Mouse (Mus musculus): Measurements from ENCODE around the gene Ppy. TPM values are rescaled to one million over a fixed set of nuclear protein-coding genes. Genes with fewer than 3 reads are reported as not detected.

The Ppy gene
- polyA plus RNA-seq, 1 experiment from 2014 or later: not detected

DNA sequence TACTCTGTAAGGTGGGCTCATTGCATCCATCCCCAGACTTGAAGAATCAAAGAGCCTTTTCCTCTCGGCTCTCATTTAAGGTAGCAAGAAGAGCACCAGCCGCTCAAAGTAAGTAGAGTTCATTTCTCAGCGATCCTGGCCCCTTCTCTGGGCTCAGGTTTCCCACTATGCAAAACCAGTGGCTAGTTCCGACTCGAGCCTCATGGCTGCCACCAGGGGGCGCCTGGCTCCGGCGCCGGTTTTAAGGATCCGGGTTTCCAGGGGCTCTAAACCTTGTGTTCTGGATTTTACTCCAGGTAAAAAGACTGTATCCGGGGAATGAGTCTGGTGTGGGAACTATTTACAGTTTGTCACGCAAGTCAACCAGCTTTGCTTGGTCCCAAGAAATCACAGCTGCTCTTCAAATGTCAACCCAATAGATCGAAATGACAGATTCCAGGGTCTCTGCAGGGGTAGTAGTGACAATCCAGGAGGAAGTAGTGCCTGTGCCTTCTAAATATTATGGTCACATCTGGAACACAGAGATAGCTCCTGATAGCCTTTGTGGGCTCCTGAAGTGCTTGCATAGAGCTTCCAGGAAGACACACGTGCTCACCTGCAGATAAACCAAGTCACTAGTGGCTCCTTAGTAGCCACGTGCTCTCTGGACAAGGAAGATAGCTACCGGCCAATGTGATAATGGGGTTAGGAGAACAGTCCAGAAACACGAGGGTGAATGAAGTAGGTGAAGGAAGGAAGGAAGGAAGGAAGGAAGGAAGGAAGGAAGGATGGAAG is 1.6 kb upstream of the Ppy start:
- Histone ChIP-seq H3K4me2 (peak overlapping the region; percentile 4; the same call in 1 of the 2 replicates), H3K9me3 (ENCODE audit: control insufficient read depth, low read length) (no peaks in the 10 kb centered on the region), H3K27ac (ENCODE audit: low read depth, low read length) (no peak overlapping the region), H3K9ac (ENCODE audit: low read depth, low read length) (no peak overlapping the region), H3K4me1 (replicated peaks; ENCODE audit: control insufficient read depth, insufficient read depth, low read length) (peaks cover 18% of the 10 kb centered on the region), H3K36me3 (ENCODE audit: control insufficient read depth, insufficient read depth, low read length) (no peaks in the 10 kb centered on the region), H3K27me3 (replicated peaks; ENCODE audit: control insufficient read depth, insufficient read depth, low read length) (peaks cover 72% of the 10 kb centered on the region), H3K4me3 (ENCODE audit: low read depth, low read length) (no peak overlapping the region)
- ATAC-seq (replicated peaks; ENCODE audit: low FRiP score): peak; percentile 51; the same call in 1 of the 2 replicates
- peak; percentile 68 for DNase-seq (ENCODE audit: low spot score)
- WGBS: 10% methylated on average over 17 of the region's 17 CpGs

DNA sequence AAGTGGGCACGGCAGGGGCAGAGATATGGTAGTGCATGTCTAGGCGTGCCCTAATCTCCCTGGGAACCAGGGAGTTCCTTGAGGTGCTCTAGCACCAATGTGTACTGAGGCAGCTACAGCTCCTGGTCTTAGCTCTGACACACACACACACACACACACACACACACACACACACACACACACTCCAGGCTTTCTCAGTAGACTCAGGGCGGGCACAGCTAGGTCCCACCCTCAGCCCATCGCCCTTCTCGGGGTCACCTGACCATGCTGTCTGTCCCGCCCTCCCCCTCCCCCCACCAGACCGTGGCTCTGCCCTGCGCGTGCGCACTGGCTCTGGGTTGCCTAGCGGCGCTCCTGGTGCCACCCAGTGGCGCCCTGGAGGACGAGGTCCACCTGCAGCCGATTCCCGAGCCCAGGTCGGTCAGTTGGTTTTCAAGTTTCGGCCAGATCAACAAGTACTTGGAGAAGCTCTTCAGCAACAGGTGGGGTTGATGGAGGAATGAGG is 4.2 kb downstream of the Ppy start:
- Histone ChIP-seq H3K9me3 (ENCODE audit: control insufficient read depth, low read length) (no peaks in the 10 kb centered on the region), H3K4me3 (ENCODE audit: low read depth, low read length) (peak overlapping the region; percentile 39), H3K36me3 (ENCODE audit: control insufficient read depth, insufficient read depth, low read length) (no peaks in the 10 kb centered on the region), H3K27ac (ENCODE audit: low read depth, low read length) (peak overlapping the region; percentile 60; the same call in 1 of the 2 replicates), H3K4me2 (peak overlapping the region; percentile 68), H3K4me1 (replicated peaks; ENCODE audit: control insufficient read depth, insufficient read depth, low read length) (peaks cover 23% of the 10 kb centered on the region), H3K9ac (ENCODE audit: low read depth, low read length) (peak overlapping the region; percentile 58), H3K27me3 (replicated peaks; ENCODE audit: control insufficient read depth, insufficient read depth, low read length) (peaks cover 22% of the 10 kb centered on the region)
- WGBS: 4% methylated on average over 17 of the region's 18 CpGs
- ATAC-seq (replicated peaks; ENCODE audit: low FRiP score): peak; percentile 93
- peak; percentile 85 for DNase-seq (ENCODE audit: low spot score)

DNA sequence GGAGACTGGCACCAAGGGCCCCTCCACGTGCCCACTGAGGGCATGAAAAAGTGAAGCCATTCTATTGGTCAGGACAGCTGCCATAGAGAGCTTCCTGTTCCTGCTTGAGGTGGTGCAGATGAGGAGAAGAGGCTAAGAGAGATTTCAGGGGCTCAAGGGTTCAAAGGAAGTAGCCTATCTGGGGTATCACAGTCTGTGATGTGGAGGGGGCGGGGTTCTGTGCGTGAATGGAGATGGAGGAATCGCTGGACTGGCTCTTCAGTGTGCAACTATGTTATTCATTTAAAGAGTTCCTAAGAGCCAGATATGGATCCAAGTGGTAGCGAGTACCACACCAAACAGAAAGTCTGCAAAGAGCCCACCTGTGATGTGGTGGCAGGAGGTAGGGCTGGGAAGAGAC is 4.7 kb downstream of the Ppy start:
- 62% methylated on average over 5 of the region's 5 CpGs for WGBS
- H3K27me3 ChIP-seq (replicated peaks; ENCODE audit: control insufficient read depth, insufficient read depth, low read length): peaks cover 18% of the 10 kb centered on the region
- H3K9me3 ChIP-seq (ENCODE audit: control insufficient read depth, low read length): no peaks in the 10 kb centered on the region
- H3K4me3 ChIP-seq (ENCODE audit: low read depth, low read length): peak overlapping the region; percentile 39
- peak; percentile 22; the same call in 1 of the 2 replicates for ATAC-seq (replicated peaks; ENCODE audit: low FRiP score)
- H3K4me2 ChIP-seq: peak overlapping the region; percentile 68
- peaks cover 20% of the 10 kb centered on the region for H3K4me1 ChIP-seq (replicated peaks; ENCODE audit: control insufficient read depth, insufficient read depth, low read length)
- no peaks in the 10 kb centered on the region for H3K36me3 ChIP-seq (ENCODE audit: control insufficient read depth, insufficient read depth, low read length)
- peak overlapping the region; percentile 60; the same call in 1 of the 2 replicates for H3K27ac ChIP-seq (ENCODE audit: low read depth, low read length)
- no peak for DNase-seq (ENCODE audit: low spot score)
- H3K9ac ChIP-seq (ENCODE audit: low read depth, low read length): peak overlapping the region; percentile 42

DNA sequence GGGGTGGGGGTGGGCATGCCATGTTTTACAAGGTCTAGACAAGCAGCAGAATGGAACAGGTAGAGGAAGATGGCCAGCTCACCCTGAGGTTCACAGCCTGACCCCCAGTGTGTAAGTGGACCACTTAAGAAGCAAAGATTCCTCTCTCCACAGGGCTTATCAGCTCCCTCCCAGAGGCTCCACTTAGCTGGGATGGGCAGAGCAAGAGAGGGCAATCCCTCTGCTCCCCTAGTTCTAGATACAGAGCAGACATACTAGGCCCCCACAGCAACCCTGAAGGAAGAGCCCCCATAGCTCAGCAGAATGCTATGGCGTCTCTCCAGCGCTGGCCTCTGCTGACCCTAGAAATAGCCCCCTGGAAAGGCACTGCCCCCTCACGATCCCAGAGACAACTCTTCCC is 5.4 kb downstream of the Ppy start:
- no peak for ATAC-seq (replicated peaks; ENCODE audit: low FRiP score)
- H3K4me1 ChIP-seq (replicated peaks; ENCODE audit: control insufficient read depth, insufficient read depth, low read length): peaks cover 20% of the 10 kb centered on the region
- no peaks in the 10 kb centered on the region for H3K36me3 ChIP-seq (ENCODE audit: control insufficient read depth, insufficient read depth, low read length)
- WGBS: 70% methylated on average over 3 of the region's 3 CpGs
- no peaks in the 10 kb centered on the region for H3K9me3 ChIP-seq (ENCODE audit: control insufficient read depth, low read length)
- H3K9ac ChIP-seq (ENCODE audit: low read depth, low read length): 0 out of 2 replicates have a peak overlapping the region, but pooled peaks have one; percentile 5
- no peak for DNase-seq (ENCODE audit: low spot score)
- no peak overlapping the region for H3K27ac ChIP-seq (ENCODE audit: low read depth, low read length)
- peaks cover 12% of the 10 kb centered on the region for H3K27me3 ChIP-seq (replicated peaks; ENCODE audit: control insufficient read depth, insufficient read depth, low read length)
- no peak overlapping the region for H3K4me3 ChIP-seq (ENCODE audit: low read depth, low read length)
- no peak overlapping the region for H3K4me2 ChIP-seq

DNA sequence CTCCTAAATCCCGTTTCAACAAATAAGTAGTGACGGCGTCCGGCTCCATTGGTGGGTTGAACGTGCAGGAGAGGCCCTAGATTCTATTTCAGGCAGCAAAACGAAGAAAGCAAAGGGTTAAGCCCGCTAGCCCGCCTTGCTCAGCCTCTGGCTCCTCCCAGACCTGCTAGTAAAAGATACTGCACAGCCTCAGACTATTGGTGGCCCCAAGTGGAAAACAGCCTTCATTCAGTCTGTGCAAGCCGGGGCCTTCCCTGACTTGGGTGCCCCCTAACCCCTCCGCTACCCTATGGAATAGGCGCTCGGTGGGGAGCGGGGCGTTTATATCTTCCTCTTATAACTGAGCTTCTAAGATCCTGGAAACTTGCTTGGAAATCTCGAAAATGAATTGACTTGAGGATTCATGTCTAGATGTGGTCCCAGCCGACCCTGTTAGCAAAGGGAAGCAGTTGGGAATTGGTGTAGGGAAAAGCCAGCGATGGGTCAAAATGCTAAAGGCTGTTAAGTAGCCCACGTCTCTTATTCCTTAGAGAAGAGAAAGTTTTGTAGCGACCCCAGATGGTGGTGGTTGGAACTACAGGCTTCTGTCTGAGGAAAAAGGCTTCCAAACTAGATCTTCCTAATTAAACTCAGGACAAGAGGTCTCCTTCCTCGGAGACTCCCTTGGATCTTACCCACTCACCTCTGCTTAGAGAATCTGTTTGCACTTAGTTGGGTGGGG is 11.9 kb downstream of the Ppy start:
- peak overlapping the region; percentile 64 for H3K4me3 ChIP-seq (ENCODE audit: low read depth, low read length)
- H3K4me1 ChIP-seq (replicated peaks; ENCODE audit: control insufficient read depth, insufficient read depth, low read length): peaks cover 17% of the 10 kb centered on the region
- H3K27ac ChIP-seq (ENCODE audit: low read depth, low read length): peak overlapping the region; percentile 91
- DNase-seq (ENCODE audit: low spot score): peak; percentile 80
- H3K4me2 ChIP-seq: peak overlapping the region; percentile 96
- H3K36me3 ChIP-seq (ENCODE audit: control insufficient read depth, insufficient read depth, low read length): no peaks in the 10 kb centered on the region
- 0 out of 2 replicates have a peak, but pooled peaks cover 2% of the 10 kb centered on the region for H3K27me3 ChIP-seq (replicated peaks; ENCODE audit: control insufficient read depth, insufficient read depth, low read length)
- no peaks in the 10 kb centered on the region for H3K9me3 ChIP-seq (ENCODE audit: control insufficient read depth, low read length)
- peak overlapping the region; percentile 75 for H3K9ac ChIP-seq (ENCODE audit: low read depth, low read length)
- WGBS: 1% methylated on average over 20 of the region's 20 CpGs
- peak; percentile 89 for ATAC-seq (replicated peaks; ENCODE audit: low FRiP score)

DNA sequence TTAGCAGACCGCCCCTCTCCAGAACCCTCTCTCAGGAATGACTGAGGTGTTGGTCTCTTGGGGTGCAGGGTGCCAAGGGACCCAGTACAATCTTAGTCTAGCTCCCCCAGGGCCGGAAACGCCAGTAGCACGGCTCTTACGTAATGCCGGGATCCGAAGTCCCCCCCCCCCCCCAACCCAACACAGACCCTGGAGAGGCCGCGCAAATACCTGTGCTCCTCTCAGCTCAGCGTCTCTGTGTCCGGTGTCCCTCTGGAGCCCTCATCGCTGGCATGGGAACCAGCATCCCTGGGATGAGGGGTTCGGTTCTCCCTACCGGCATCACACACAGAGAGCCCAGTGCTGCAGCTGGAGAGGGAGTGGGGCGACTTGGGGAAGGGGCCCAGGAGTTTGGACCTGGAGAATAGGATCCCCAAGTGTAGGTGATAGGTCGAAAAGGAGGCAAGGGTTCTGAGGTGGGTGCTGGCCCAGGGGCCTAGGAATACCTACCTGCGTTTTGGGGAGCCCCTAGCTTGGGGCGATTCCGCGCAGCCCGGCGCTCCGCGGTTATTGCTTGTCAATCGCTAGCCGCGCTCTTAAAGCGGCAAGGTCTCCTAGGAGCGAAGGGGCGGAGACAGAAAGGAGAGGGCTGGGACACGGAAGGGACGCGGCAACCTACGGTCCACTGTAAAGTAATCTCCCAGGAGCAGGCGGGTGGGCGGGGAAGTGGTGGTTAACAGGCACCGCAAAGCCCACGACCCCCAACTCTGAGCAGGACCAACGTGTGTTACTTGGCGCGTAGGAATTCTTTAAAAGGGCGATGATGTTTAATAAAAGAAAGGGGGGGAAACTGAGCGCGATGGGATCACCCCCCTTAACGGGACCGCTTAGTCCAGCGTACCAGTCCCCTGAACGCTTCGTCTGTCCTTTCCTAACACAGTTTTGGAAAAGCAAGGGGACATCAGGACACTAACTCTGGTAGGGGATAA is 12.9 kb downstream of the Ppy start, which contains the start of gene Mpp2:
Gene Mpp2, minus strand, starts transcription at position 585 of the 968 bp plus-strand sequence.
- Histone ChIP-seq H3K36me3 (ENCODE audit: control insufficient read depth, insufficient read depth, low read length) (no peaks in the 10 kb centered on the region), H3K4me2 (peak within 1 kb of the TSS; percentile 96), H3K4me3 (ENCODE audit: low read depth, low read length) (peak within 1 kb of the TSS; percentile 64), H3K27me3 (replicated peaks; ENCODE audit: control insufficient read depth, insufficient read depth, low read length) (0 out of 2 replicates have a peak, but pooled peaks cover 2% of the 10 kb centered on the region), H3K9ac (ENCODE audit: low read depth, low read length) (peak within 1 kb of the TSS; percentile 75), H3K4me1 (replicated peaks; ENCODE audit: control insufficient read depth, insufficient read depth, low read length) (peaks cover 17% of the 10 kb centered on the region), H3K9me3 (ENCODE audit: control insufficient read depth, low read length) (no peaks in the 10 kb centered on the region), H3K27ac (ENCODE audit: low read depth, low read length) (peak within 1 kb of the TSS; percentile 91)
- DNase-seq (ENCODE audit: low spot score) (peak; percentile 85), ATAC-seq (replicated peaks; ENCODE audit: low FRiP score) (peak; percentile 80)
- WGBS: under 1% methylated on average over 49 of the region's 49 CpGs

DNA sequence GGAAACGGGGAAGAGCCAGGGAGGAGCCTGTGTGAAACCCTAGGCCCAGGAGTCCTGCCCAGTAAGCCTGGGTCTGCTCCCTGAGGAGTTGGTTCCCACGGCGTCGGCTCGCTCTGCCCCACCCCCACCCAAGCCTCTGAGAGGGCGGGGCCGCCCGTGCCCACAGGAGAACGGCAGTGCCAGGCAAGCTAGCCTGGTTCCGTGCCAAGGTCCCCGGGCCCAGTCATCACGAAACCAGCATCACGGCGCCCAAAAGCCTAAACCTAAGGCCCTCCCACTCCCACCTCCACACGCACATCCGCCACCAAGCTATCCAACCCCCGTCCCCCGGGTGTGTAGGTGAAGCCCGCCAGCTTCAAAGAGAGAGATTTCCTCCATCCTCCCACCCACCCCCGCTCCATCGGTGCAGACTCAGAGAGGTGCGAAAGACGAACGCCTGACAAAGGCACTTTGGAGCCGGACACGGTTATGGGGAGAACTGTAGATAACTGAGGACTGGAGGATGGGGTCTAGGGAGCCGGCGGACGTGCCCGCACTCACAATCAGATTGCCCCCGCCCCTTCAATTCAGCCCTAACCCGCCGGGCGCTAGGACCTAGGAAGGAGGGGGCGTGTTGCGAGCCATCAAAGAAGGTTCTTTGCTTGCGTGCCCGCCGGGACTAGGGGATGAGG is 13.9 kb downstream of the Ppy start:
- H3K36me3 ChIP-seq (ENCODE audit: control insufficient read depth, insufficient read depth, low read length): no peaks in the 10 kb centered on the region
- peak overlapping the region; percentile 91 for H3K27ac ChIP-seq (ENCODE audit: low read depth, low read length)
- DNase-seq (ENCODE audit: low spot score) (peak; percentile 90), ATAC-seq (replicated peaks; ENCODE audit: low FRiP score) (peak; percentile 56)
- H3K9me3 ChIP-seq (ENCODE audit: control insufficient read depth, low read length): no peaks in the 10 kb centered on the region
- H3K4me1 ChIP-seq (replicated peaks; ENCODE audit: control insufficient read depth, insufficient read depth, low read length): peaks cover 25% of the 10 kb centered on the region
- H3K27me3 ChIP-seq (replicated peaks; ENCODE audit: control insufficient read depth, insufficient read depth, low read length): peaks cover 6% of the 10 kb centered on the region; the same call in 1 of the 2 replicates
- peak overlapping the region; percentile 75 for H3K9ac ChIP-seq (ENCODE audit: low read depth, low read length)
- WGBS: under 1% methylated on average over 39 of the region's 39 CpGs
- peak overlapping the region; percentile 96 for H3K4me2 ChIP-seq
- H3K4me3 ChIP-seq (ENCODE audit: low read depth, low read length): peak overlapping the region; percentile 64

All from liver, embryonic 11.5 days (tissue).